ENCODE assay signal across 24 mouse cellular contexts in genomic region chr2:61674555-61674954, GRCm38 (mm10). TPM values are rescaled to one million over a fixed set of nuclear protein-coding genes. Genes with fewer than 3 reads are reported as not detected.
DNase-seq lines count a peak whose midpoint lies in the region; ATAC-seq lines count a peak whose summit lies in the region.
"Had no signal": no experiment of that assay in that cellular context is flagged by ENCODE, and none has a peak within 500 bp of the region (broad histone marks: within the 10 kb centered on the region; RNA-seq: fewer than 3 reads in every experiment).

No protein-coding gene starts in this region.

- WGBS in hindbrain, embryonic 12.5 days: 88% methylated on average over 3 of the region's 3 CpGs

- H3K27ac ChIP-seq in hindbrain, embryonic 12.5 days: no peak overlapping the region

- no peaks in the 10 kb centered on the region for H3K9me3 ChIP-seq in hindbrain, embryonic 12.5 days (replicated peaks)
- H3K9me3 ChIP-seq: G1E had no signal

- ATAC-seq in hindbrain, embryonic 12.5 days (ENCODE audit: low FRiP score): no peak
- ATAC-seq: activated CD4-positive, CD25-positive, alpha-beta regulatory T cell, adult 4 months; CD4-positive, CD25-positive, alpha-beta regulatory T cell, adult 4 months; Patski had no signal

- no peaks in the 10 kb centered on the region for H3K36me3 ChIP-seq in hindbrain, embryonic 12.5 days
- H3K36me3 ChIP-seq: G1E had no signal

- intact Hi-C loops in heart, postnatal 36 days (cut with DNase I): no loop called here

- H3K27me3 ChIP-seq in hindbrain, embryonic 12.5 days: no peaks in the 10 kb centered on the region
- H3K27me3 ChIP-seq: CH12.LX had no signal

- H3K4me3 ChIP-seq in hindbrain, embryonic 12.5 days: no peak overlapping the region

- DNase-seq in ES-CJ7 (ENCODE audit: low read depth, low spot score) (peak; percentile 67), R1 (ENCODE audit: low read depth, low spot score) (peak; percentile 52), ZHBTc4 (ENCODE audit: low read depth, low spot score) (peak; percentile 45)
- no peak for DNase-seq in heart, postnatal 36 days
- DNase-seq in adrenal gland, adult 2 months: no peak
- DNase-seq: adrenal gland, adult 8-10 months; adrenal gland, postnatal 10 days; adrenal gland, postnatal 14 days; adrenal gland, postnatal 25 days; adrenal gland, postnatal 36 days; B cell, adult 2 months; cerebellum, adult 11 months; cerebellum, adult 11-12 months; cerebellum, adult 18-20 months; cerebellum, adult 2 months; cerebellum, adult 8-10 months; cerebellum, adult 9-10 months; cerebellum, adult 9-11 months had no signal

- H3K4me2 ChIP-seq in hindbrain, embryonic 12.5 days (replicated peaks): no peak overlapping the region

- no peaks in the 10 kb centered on the region for H3K4me1 ChIP-seq in hindbrain, embryonic 12.5 days

- no peak overlapping the region for H3K9ac ChIP-seq in hindbrain, embryonic 12.5 days

RNA-seq across cellular contexts. Expression of gene Psmd14, which starts 36.9 kb away (rescaled TPM):
- total RNA-seq in heart, postnatal 36 days (2021): 10 to 100 TPM; 55.6 to 55.9 TPM
- polyA plus RNA-seq in hindbrain, embryonic 12.5 days (2016; fragmentation: Nextera tagmentation; extraction: Ambion mirVana): 208 and 214 TPM in 2 replicates
- total RNA-seq in adrenal gland, adult 2 months (2021): 100 to 1,000 TPM; 108 to 118 TPM
- 2.3 and 3.1 TPM in 2 replicates for polyA plus RNA-seq in adrenal gland, adult 2 months (2012; rRNA removed)

Comparison
In these comparisons a context has a peak if more than half of its experiments do, and no peak if none do; other contexts are left out.
1. DNase-seq: peak in ES-CJ7 (single experiment), R1 (single experiment) and ZHBTc4 (single experiment); none in heart, postnatal 36 days (0 of 2) and adrenal gland, adult 2 months (single experiment).